ENCODE assay signal across 37 mouse cellular contexts in genomic region chr8:3598054-3598453, GRCm38 (mm10). TPM values are rescaled to one million over a fixed set of nuclear protein-coding genes. Genes with fewer than 3 reads are reported as not detected.
A peak's percentile ranks its signal among the peaks of the same experiment; 100 is the strongest.
DNase-seq lines count a peak whose midpoint lies in the region; ATAC-seq lines count a peak whose summit lies in the region.
"Had no signal": no experiment of that assay in that cellular context is flagged by ENCODE, and none has a peak within 500 bp of the region (broad histone marks: within the 10 kb centered on the region; RNA-seq: fewer than 3 reads in every experiment).

No protein-coding gene starts in this region.

- no peak overlapping the region for H3K4me2 ChIP-seq in liver, embryonic 12.5 days
- H3K4me2 ChIP-seq: embryonic facial prominence, embryonic 15.5 days; heart, embryonic 15.5 days; hindbrain, embryonic 13.5 days; limb, embryonic 12.5 days; liver, embryonic 15.5 days; lung, embryonic 15.5 days; neural tube, embryonic 12.5 days had no signal

- no peak for DNase-seq in liver
- DNase-seq in ES-CJ7 (ENCODE audit: low read depth, low spot score): peak; percentile 82
- peak; percentile 76 for DNase-seq in WW6 (ENCODE audit: low read depth, low spot score)
- DNase-seq in cerebellum, adult 8-10 months: no peak
- DNase-seq in left cerebral cortex, adult 11 months (ENCODE audit: low spot score): no peak
- DNase-seq: adrenal gland, postnatal 14 days; B cell, adult 2 months; cerebellum, adult 18-20 months; cerebellum, postnatal 14 days; gastrocnemius, postnatal 25 days; heart, adult 11 months; heart, postnatal 36 days; kidney, adult 11 months; kidney, postnatal 14 days; layer of hippocampus, adult 9-11 months; lung, postnatal 36 days; midbrain, embryonic 14.5 days; right cerebral cortex, adult 18-20 months; spleen, adult 18-20 months; thymus, postnatal 14 days had no signal

- H3K4me3 ChIP-seq in liver, embryonic 12.5 days: no peak overlapping the region
- H3K4me3 ChIP-seq: embryonic facial prominence, embryonic 15.5 days; heart, embryonic 10.5 days; heart, embryonic 15.5 days; hindbrain, embryonic 13.5 days; limb, embryonic 12.5 days; liver, embryonic 15.5 days; lung, embryonic 15.5 days; megakaryocyte, embryonic 14.5 days; myocyte; neural tube, embryonic 12.5 days had no signal

- no peaks in the 10 kb centered on the region for H3K9me3 ChIP-seq in liver, embryonic 12.5 days (replicated peaks)
- H3K9me3 ChIP-seq: embryonic facial prominence, embryonic 15.5 days; heart, embryonic 10.5 days; heart, embryonic 15.5 days; hindbrain, embryonic 13.5 days; limb, embryonic 12.5 days; liver, embryonic 15.5 days; lung, embryonic 15.5 days; megakaryocyte, embryonic 14.5 days; neural tube, embryonic 12.5 days had no signal

- WGBS in liver, embryonic 12.5 days (ENCODE audit: insufficient replicate concordance): 65% methylated on average over 3 of the region's 3 CpGs

- H3K27me3 ChIP-seq in liver, embryonic 12.5 days (replicated peaks): peaks cover 2% of the 10 kb centered on the region; the same call in 1 of the 2 replicates
- H3K27me3 ChIP-seq: embryonic facial prominence, embryonic 15.5 days; heart, embryonic 15.5 days; hindbrain, embryonic 13.5 days; limb, embryonic 12.5 days; liver, embryonic 15.5 days; lung, embryonic 15.5 days; neural tube, embryonic 12.5 days had no signal

- no peaks in the 10 kb centered on the region for H3K4me1 ChIP-seq in liver, embryonic 12.5 days
- H3K4me1 ChIP-seq: limb, embryonic 12.5 days; liver, embryonic 15.5 days; lung, embryonic 15.5 days; neural tube, embryonic 12.5 days had no signal

- H3K27ac ChIP-seq in liver, embryonic 12.5 days: no peak overlapping the region
- H3K27ac ChIP-seq: embryonic facial prominence, embryonic 15.5 days; heart, embryonic 10.5 days; heart, embryonic 15.5 days; hindbrain, embryonic 13.5 days; limb, embryonic 12.5 days; liver, embryonic 15.5 days; lung, embryonic 15.5 days; neural tube, embryonic 12.5 days had no signal

- H3K9ac ChIP-seq in liver, embryonic 12.5 days: no peak overlapping the region
- H3K9ac ChIP-seq: embryonic facial prominence, embryonic 15.5 days; heart, embryonic 15.5 days; hindbrain, embryonic 13.5 days; limb, embryonic 12.5 days; liver, embryonic 15.5 days; lung, embryonic 15.5 days; neural tube, embryonic 12.5 days had no signal

- ATAC-seq in liver, embryonic 12.5 days: peak; percentile 28; the same call in 1 of the 2 replicates
- peak; percentile 32 for ATAC-seq in megakaryocyte-erythroid progenitor cell, adult 5-6 weeks (replicated peaks; ENCODE audit: low FRiP score, low TSS enrichment, poor library complexity, severe bottlenecking)
- ATAC-seq: forebrain, embryonic 14.5 days had no signal

- H3K36me3 ChIP-seq in liver, embryonic 12.5 days: no peaks in the 10 kb centered on the region
- H3K36me3 ChIP-seq: heart, embryonic 10.5 days; heart, embryonic 15.5 days; lung, embryonic 15.5 days had no signal

RNA-seq across cellular contexts. Expression of gene Camsap3, which starts 11.0 kb away (rescaled TPM):
- 2.0 and 2.2 TPM in 2 replicates for polyA plus RNA-seq in liver, embryonic 12.5 days (2016; fragmentation: Nextera tagmentation; extraction: Ambion mirVana)
- 1.6 and 3.8 TPM in 2 replicates for total RNA-seq in megakaryocyte-erythroid progenitor cell, adult 5-6 weeks (2014; fragmentation: Nextera tagmentation)
- 0.42 and 0.52 TPM in 2 replicates for total RNA-seq in megakaryocyte-erythroid progenitor cell, adult 5-6 weeks (2017)

RNA-seq across cellular contexts. Expression of gene Xab2, which starts 23.1 kb away (rescaled TPM):
- 42.8 and 43.2 TPM in 2 replicates for polyA plus RNA-seq in liver, embryonic 12.5 days (2016; fragmentation: Nextera tagmentation; extraction: Ambion mirVana)
- total RNA-seq in megakaryocyte-erythroid progenitor cell, adult 5-6 weeks (2014; fragmentation: Nextera tagmentation): 45.6 and 55.5 TPM in 2 replicates
- 44.9 and 53.9 TPM in 2 replicates for total RNA-seq in megakaryocyte-erythroid progenitor cell, adult 5-6 weeks (2017)

RNA-seq across cellular contexts. Expression of gene Pet100, which starts 23.3 kb away (rescaled TPM):
- 97.5 and 101 TPM in 2 replicates for polyA plus RNA-seq in liver, embryonic 12.5 days (2016; fragmentation: Nextera tagmentation; extraction: Ambion mirVana)
- total RNA-seq in megakaryocyte-erythroid progenitor cell, adult 5-6 weeks (2014; fragmentation: Nextera tagmentation): 59.9 and 94.7 TPM in 2 replicates
- total RNA-seq in megakaryocyte-erythroid progenitor cell, adult 5-6 weeks (2017): 152 and 217 TPM in 2 replicates

RNA-seq across cellular contexts. Expression of gene Pcp2, which starts 27.3 kb away (rescaled TPM):
- 0.11 TPM in 1 of 2 replicates, not detected in the other for polyA plus RNA-seq in liver, embryonic 12.5 days (2016; fragmentation: Nextera tagmentation; extraction: Ambion mirVana)
- not detected in 2 replicates for total RNA-seq in megakaryocyte-erythroid progenitor cell, adult 5-6 weeks (2014; fragmentation: Nextera tagmentation)
- not detected in 2 replicates for total RNA-seq in megakaryocyte-erythroid progenitor cell, adult 5-6 weeks (2017)
- total RNA-seq: adrenal gland, postnatal 14 days; gastrocnemius, adult 18-20 months; heart, postnatal 36 days; left cerebral cortex, adult 18-20 months had no signal
- polyA plus RNA-seq: cortical plate, adult 2 months; heart, embryonic 10.5 days had no signal

RNA-seq across cellular contexts. Expression of gene C330021F23Rik, which starts 30.3 kb away (rescaled TPM):
- 2.3 and 2.9 TPM in 2 replicates for polyA plus RNA-seq in liver, embryonic 12.5 days (2016; fragmentation: Nextera tagmentation; extraction: Ambion mirVana)
- total RNA-seq in megakaryocyte-erythroid progenitor cell, adult 5-6 weeks (2014; fragmentation: Nextera tagmentation): not detected in 2 replicates
- 0.61 and 1.0 TPM in 2 replicates for total RNA-seq in megakaryocyte-erythroid progenitor cell, adult 5-6 weeks (2017)
- total RNA-seq: gastrocnemius, adult 18-20 months; gastrocnemius, postnatal 25 days; heart, postnatal 36 days; left cerebral cortex, postnatal 14 days had no signal

Comparison
In these comparisons a context has a peak if more than half of its experiments do, and no peak if none do; other contexts are left out.
1. DNase-seq: peak in ES-CJ7 (single experiment) and WW6 (single experiment); none in liver (single experiment), cerebellum, adult 8-10 months (single experiment) and left cerebral cortex, adult 11 months (single experiment).